Mouse (Mus musculus): ENCODE data around the gene Dusp22.

- TF ChIP-seq CTCF (IDR thresholded peaks at IDR 0.05; ENCODE audit: low read depth, low read length), result no peak
- no peak for TF ChIP-seq POLR2A (IDR thresholded peaks at IDR 0.05; ENCODE audit: borderline replicate concordance, low read depth, low read length)
Observed at GRCm38 (mm10) chr13:30673878-30674277, 14.1 kb downstream of the Dusp22 start.
